Mouse (Mus musculus): ENCODE measurements around the gene Gdpd5. TPM values are rescaled to one million over a fixed set of nuclear protein-coding genes. Genes with fewer than 3 reads are reported as not detected.

Gdpd5 gene
- polyA plus RNA-seq, 1 experiment from 2014 or later, result 8.5 TPM

DNA sequence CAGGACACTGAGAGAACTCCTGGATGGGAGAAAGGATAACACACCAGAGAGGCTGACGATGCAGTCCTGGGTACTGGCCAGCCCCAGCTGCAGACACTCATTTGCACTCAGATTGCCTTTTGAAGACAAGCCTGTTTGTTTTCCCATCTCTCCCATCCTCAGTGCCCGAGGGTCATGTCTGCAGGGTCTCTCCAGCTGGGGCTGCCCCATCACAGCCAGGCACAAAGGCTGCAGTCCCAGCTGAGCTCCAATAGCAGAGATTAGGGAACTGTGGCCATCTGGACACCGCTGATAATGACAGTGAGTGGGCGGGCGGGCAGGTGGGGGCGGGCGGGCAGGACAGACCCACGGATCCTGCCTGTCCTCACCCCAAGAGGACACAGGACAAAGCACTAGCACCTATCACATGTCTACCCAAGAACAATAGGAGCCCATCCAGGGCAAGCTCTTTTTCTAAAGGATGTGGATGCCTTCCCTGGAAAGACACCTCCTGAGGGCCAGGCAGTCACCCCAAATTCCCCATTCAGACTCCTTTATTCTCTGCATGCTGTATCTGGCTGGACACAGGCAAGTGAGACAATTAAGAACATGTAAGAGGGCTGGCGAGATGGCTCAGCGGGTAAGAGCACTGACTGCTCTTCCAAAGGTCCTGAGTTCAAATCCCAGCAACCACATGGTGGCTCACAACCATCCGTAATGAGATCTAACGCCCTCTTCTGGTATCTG, 93.8 kb downstream of the Gdpd5 start:
- peaks cover 30% of the 10 kb centered on the region for H3K36me3 ChIP-seq (ENCODE audit: control insufficient read depth, insufficient read depth, low read length)
- H3K9ac ChIP-seq (ENCODE audit: low read length), result no peak overlapping the region
- H3K4me2 ChIP-seq (ENCODE audit: low read depth, severe bottlenecking), result no peak overlapping the region
- no peaks in the 10 kb centered on the region for H3K27me3 ChIP-seq (ENCODE audit: control insufficient read depth, insufficient read depth, low read length)
- H3K4me3 ChIP-seq (ENCODE audit: low read depth, low read length), result no peak overlapping the region
- no peaks in the 10 kb centered on the region for H3K9me3 ChIP-seq (ENCODE audit: control insufficient read depth, low read length)
- H3K27ac ChIP-seq (replicated peaks; ENCODE audit: low read depth, low read length), result no peak overlapping the region
- DNase-seq (ENCODE audit: low spot score) (no peak), ATAC-seq (ENCODE audit: insufficient number of reproducible peaks, low FRiP score, low TSS enrichment, low read depth) (no peak)
- WGBS, result 76% methylated on average over 12 of the region's 12 CpGs
- H3K4me1 ChIP-seq (ENCODE audit: control insufficient read depth, insufficient read depth, low read length), result no peaks in the 10 kb centered on the region

DNA sequence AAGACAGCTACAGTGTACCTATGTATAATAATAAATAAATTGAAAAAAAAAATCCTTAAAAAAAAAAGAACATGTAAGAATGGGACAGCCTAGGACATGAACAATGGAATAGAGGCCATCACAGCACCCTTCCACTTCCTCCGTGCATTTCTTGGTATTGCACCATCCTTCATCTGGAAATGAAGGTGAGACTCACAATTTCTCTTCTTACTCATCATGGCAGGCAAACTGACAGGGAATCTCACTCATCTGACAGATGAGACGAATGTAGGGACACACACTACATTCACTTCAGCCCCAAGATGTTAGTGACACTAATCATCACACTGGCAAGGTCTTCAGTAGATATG, 94.3 kb downstream of the Gdpd5 start:
- Histone ChIP-seq H3K4me2 (ENCODE audit: low read depth, severe bottlenecking) (no peak overlapping the region), H3K4me3 (ENCODE audit: low read depth, low read length) (no peak overlapping the region), H3K4me1 (ENCODE audit: control insufficient read depth, insufficient read depth, low read length) (no peaks in the 10 kb centered on the region), H3K36me3 (ENCODE audit: control insufficient read depth, insufficient read depth, low read length) (peaks cover 34% of the 10 kb centered on the region), H3K27me3 (ENCODE audit: control insufficient read depth, insufficient read depth, low read length) (no peaks in the 10 kb centered on the region), H3K9me3 (ENCODE audit: control insufficient read depth, low read length) (no peaks in the 10 kb centered on the region), H3K9ac (ENCODE audit: low read length) (no peak overlapping the region), H3K27ac (replicated peaks; ENCODE audit: low read depth, low read length) (no peak overlapping the region)
- DNase-seq (ENCODE audit: low spot score) (no peak), ATAC-seq (ENCODE audit: insufficient number of reproducible peaks, low FRiP score, low TSS enrichment, low read depth) (no peak)
- WGBS, result 92% methylated on average over 2 of the region's 2 CpGs

DNA sequence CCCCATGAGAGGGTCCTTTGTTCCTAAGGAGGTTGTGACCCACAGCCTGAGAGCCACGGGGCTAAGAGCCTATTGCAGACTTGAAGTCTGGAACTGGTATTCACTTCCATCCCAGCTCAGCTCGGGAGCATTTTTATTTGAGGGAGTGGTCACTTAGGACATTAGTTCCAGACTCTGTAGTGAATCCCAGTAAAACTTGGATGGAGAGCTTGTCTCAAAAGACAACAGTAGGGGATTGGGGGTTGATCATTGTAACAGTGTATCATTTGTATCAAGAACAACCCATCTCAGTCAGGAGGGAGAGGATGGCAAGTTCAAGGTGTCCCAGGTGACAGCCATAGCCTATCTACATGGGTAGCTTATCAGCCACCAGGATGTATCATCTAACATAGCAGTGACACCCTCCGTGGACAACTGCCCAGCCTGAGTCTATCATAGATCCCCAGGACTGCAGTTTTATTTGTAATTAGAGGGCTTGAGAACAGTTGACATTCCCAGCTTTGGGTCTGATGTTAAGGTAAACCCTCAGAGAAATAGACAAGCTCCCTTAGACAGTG, 95.4 kb downstream of the Gdpd5 start:
- H3K4me3 ChIP-seq (ENCODE audit: low read depth, low read length), result no peak overlapping the region
- H3K27me3 ChIP-seq (ENCODE audit: control insufficient read depth, insufficient read depth, low read length), result no peaks in the 10 kb centered on the region
- DNase-seq (ENCODE audit: low spot score), result no peak
- WGBS, result 47% methylated on average over 3 of the region's 3 CpGs
- peaks cover 38% of the 10 kb centered on the region for H3K36me3 ChIP-seq (ENCODE audit: control insufficient read depth, insufficient read depth, low read length)
- H3K27ac ChIP-seq (replicated peaks; ENCODE audit: low read depth, low read length), result no peak overlapping the region
- no peak for ATAC-seq (ENCODE audit: insufficient number of reproducible peaks, low FRiP score, low TSS enrichment, low read depth)
- H3K9me3 ChIP-seq (ENCODE audit: control insufficient read depth, low read length), result no peaks in the 10 kb centered on the region
- peaks cover 3% of the 10 kb centered on the region; the same call in 1 of the 2 replicates for H3K4me1 ChIP-seq (ENCODE audit: control insufficient read depth, insufficient read depth, low read length)
- no peak overlapping the region for H3K4me2 ChIP-seq (ENCODE audit: low read depth, severe bottlenecking)
- no peak overlapping the region for H3K9ac ChIP-seq (ENCODE audit: low read length)

DNA sequence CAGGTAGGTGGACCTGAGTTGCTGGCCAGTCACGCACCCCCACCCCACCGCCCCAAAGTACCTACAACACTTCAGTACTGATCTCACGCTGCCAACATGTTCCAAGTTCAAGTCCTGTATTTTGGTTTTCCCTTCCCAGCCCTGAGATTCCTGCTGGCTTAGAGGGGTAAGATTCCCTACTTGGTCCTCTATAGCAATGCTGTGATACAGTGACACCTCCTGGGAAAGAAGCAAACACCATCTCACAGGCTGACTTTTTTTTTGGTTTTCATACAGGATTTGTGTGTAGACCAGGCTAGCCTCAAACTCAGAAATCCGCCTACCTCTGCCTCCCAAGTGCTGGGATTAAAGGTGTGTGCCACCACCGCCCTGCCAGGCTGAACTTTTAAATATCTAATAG, 96.0 kb downstream of the Gdpd5 start:
- ATAC-seq (ENCODE audit: insufficient number of reproducible peaks, low FRiP score, low TSS enrichment, low read depth) (no peak), DNase-seq (ENCODE audit: low spot score) (no peak)
- no peaks in the 10 kb centered on the region for H3K9me3 ChIP-seq (ENCODE audit: control insufficient read depth, low read length)
- no peak overlapping the region for H3K9ac ChIP-seq (ENCODE audit: low read length)
- no peak overlapping the region for H3K4me2 ChIP-seq (ENCODE audit: low read depth, severe bottlenecking)
- H3K4me3 ChIP-seq (ENCODE audit: low read depth, low read length), result no peak overlapping the region
- H3K27me3 ChIP-seq (ENCODE audit: control insufficient read depth, insufficient read depth, low read length), result no peaks in the 10 kb centered on the region
- no peak overlapping the region for H3K27ac ChIP-seq (replicated peaks; ENCODE audit: low read depth, low read length)
- peaks cover 38% of the 10 kb centered on the region for H3K36me3 ChIP-seq (ENCODE audit: control insufficient read depth, insufficient read depth, low read length)
- peaks cover 9% of the 10 kb centered on the region; the same call in 1 of the 2 replicates for H3K4me1 ChIP-seq (ENCODE audit: control insufficient read depth, insufficient read depth, low read length)
- 88% methylated on average over 5 of the region's 5 CpGs for WGBS

DNA sequence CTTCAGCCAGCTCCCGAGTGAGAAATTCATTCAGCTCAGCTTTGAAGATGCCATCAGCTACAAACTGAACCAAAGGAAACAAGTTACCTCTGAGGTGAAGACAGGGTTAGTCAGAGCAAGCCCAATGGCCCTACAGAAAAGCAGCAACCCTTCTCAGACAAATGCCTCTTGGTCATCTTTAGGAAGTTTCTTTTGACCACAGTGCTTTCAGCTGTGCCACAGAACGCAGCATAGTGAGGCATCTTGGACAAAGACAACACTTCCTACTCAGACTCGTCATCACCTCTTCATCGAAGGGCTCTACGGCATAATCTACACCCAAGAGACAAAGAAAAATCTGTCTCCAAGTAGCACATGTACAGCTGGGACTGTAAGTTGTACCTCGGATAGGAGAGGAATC, 101.4 kb downstream of the Gdpd5 start:
- WGBS, result 5% methylated on average over 6 of the region's 6 CpGs
- Histone ChIP-seq H3K4me2 (ENCODE audit: low read depth, severe bottlenecking) (peak overlapping the region; percentile 89), H3K36me3 (ENCODE audit: control insufficient read depth, insufficient read depth, low read length) (peaks cover 30% of the 10 kb centered on the region), H3K4me3 (ENCODE audit: low read depth, low read length) (peak overlapping the region; percentile 86), H3K9me3 (ENCODE audit: control insufficient read depth, low read length) (no peaks in the 10 kb centered on the region), H3K27me3 (ENCODE audit: control insufficient read depth, insufficient read depth, low read length) (no peaks in the 10 kb centered on the region), H3K4me1 (ENCODE audit: control insufficient read depth, insufficient read depth, low read length) (peaks cover 13% of the 10 kb centered on the region), H3K9ac (ENCODE audit: low read length) (peak overlapping the region; percentile 96), H3K27ac (replicated peaks; ENCODE audit: low read depth, low read length) (no peak overlapping the region)
- ATAC-seq (ENCODE audit: insufficient number of reproducible peaks, low FRiP score, low TSS enrichment, low read depth) (no peak), DNase-seq (ENCODE audit: low spot score) (no peak)

DNA sequence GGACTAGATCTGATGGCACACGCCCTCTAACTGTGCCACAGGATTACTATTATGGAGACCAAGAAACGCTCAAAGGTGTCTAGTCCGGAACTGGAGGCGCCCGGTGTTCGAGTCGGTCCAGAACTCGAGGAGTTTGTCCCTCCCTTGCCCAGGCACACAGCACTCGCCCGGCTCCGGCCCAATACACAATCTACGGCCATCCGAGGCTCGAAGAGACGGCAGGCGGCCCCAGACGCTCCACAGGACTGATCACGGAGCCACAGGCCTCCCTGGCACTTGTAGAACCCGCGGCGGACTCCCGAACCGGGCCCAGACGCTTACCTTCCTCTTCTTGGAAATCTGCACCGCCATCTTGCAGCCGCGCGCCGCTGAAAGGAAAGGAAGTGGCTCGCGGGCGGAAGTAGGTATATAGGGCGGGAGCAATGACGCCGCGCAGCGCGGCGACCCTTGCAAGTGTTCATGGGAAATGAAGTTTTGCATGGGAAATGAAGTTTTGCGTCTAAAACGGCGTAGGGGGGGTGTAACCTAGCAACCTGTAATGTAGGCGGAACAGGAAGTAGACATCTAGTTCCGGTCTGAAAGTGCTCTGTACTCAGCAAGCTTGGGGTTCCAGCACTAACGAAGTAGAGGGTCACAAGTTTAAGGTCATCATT, 102.2 kb downstream of the Gdpd5 start, which contains the start of gene Rps3:
TSS of gene Rps3 (minus strand) at position 468 of the 653 bp plus-strand sequence.
- Histone ChIP-seq H3K27ac (replicated peaks; ENCODE audit: low read depth, low read length) (peak within 1 kb of the TSS; percentile 68), H3K9ac (ENCODE audit: low read length) (peak within 1 kb of the TSS; percentile 96), H3K36me3 (ENCODE audit: control insufficient read depth, insufficient read depth, low read length) (peaks cover 27% of the 10 kb centered on the region), H3K4me2 (ENCODE audit: low read depth, severe bottlenecking) (peak within 1 kb of the TSS; percentile 89), H3K27me3 (ENCODE audit: control insufficient read depth, insufficient read depth, low read length) (no peaks in the 10 kb centered on the region), H3K4me1 (ENCODE audit: control insufficient read depth, insufficient read depth, low read length) (peaks cover 13% of the 10 kb centered on the region), H3K9me3 (ENCODE audit: control insufficient read depth, low read length) (no peaks in the 10 kb centered on the region), H3K4me3 (ENCODE audit: low read depth, low read length) (peak within 1 kb of the TSS; percentile 86)
- ATAC-seq (ENCODE audit: insufficient number of reproducible peaks, low FRiP score, low TSS enrichment, low read depth) (peak; percentile 88), DNase-seq (ENCODE audit: low spot score) (peak; percentile 95)
- under 1% methylated on average over 45 of the region's 45 CpGs for WGBS

DNA sequence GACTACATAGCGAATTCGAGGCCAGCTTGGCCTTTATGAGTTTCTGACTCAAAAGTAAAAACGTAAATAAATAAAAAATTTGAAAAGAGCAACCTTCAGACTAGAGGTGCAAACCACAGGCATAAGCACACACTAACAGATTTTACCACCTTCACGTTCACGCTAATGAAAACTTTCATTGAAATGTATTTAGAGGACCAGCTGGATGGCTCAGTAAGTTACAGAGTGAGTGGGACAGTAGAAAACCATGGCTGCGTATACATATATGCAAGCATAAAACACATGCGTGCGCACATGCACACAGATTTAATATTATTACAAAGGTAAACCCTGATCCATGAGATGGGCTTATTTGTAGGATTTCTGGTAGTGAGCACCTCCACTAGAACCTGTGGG, 102.7 kb downstream of the Gdpd5 start:
- Histone ChIP-seq H3K9me3 (ENCODE audit: control insufficient read depth, low read length) (no peaks in the 10 kb centered on the region), H3K27ac (replicated peaks; ENCODE audit: low read depth, low read length) (no peak overlapping the region), H3K27me3 (ENCODE audit: control insufficient read depth, insufficient read depth, low read length) (no peaks in the 10 kb centered on the region), H3K9ac (ENCODE audit: low read length) (no peak overlapping the region), H3K4me1 (ENCODE audit: control insufficient read depth, insufficient read depth, low read length) (peaks cover 13% of the 10 kb centered on the region), H3K36me3 (ENCODE audit: control insufficient read depth, insufficient read depth, low read length) (peaks cover 23% of the 10 kb centered on the region), H3K4me3 (ENCODE audit: low read depth, low read length) (no peak overlapping the region; the same call in 1 of the 2 replicates), H3K4me2 (ENCODE audit: low read depth, severe bottlenecking) (peak overlapping the region; percentile 10; the same call in 1 of the 2 replicates)
- WGBS, result 47% methylated on average over 8 of the region's 8 CpGs
- ATAC-seq (ENCODE audit: insufficient number of reproducible peaks, low FRiP score, low TSS enrichment, low read depth) (peak; percentile 19; the same call in 1 of the 2 replicates), DNase-seq (ENCODE audit: low spot score) (no peak)

DNA sequence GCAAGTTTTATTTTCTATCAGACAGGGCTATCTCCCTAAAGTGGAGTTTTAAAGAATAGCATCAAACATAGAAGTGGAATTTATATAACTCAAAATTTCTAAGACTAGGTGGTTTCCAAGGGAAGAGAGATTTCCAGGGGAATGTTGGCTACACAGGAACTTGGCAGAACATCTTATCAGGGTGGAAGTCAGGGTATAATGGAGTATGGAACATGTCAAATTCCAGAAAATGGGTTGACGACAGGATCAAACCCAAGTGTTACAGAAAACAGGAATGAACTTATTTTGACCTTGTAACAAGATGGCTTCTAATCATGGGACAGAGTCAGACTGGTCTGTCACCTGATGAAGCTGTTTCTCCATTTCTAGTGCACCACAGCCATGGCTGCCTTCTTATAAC, 103.5 kb downstream of the Gdpd5 start:
- 94% methylated on average over 1 of the region's 1 CpGs for WGBS

More for the DNA sequence above, 103.5 kb downstream of the Gdpd5 start:
- no peak for DNase-seq (ENCODE audit: low spot score)
- H3K4me1 ChIP-seq (ENCODE audit: control insufficient read depth, insufficient read depth, low read length), result peaks cover 13% of the 10 kb centered on the region
- no peak overlapping the region for H3K4me2 ChIP-seq (ENCODE audit: low read depth, severe bottlenecking)
- H3K36me3 ChIP-seq (ENCODE audit: control insufficient read depth, insufficient read depth, low read length), result peaks cover 15% of the 10 kb centered on the region
- ATAC-seq (ENCODE audit: insufficient number of reproducible peaks, low FRiP score, low TSS enrichment, low read depth), result no peak
- no peaks in the 10 kb centered on the region for H3K27me3 ChIP-seq (ENCODE audit: control insufficient read depth, insufficient read depth, low read length)
- no peak overlapping the region for H3K9ac ChIP-seq (ENCODE audit: low read length)
- no peaks in the 10 kb centered on the region for H3K9me3 ChIP-seq (ENCODE audit: control insufficient read depth, low read length)
- no peak overlapping the region for H3K27ac ChIP-seq (replicated peaks; ENCODE audit: low read depth, low read length)
- no peak overlapping the region for H3K4me3 ChIP-seq (ENCODE audit: low read depth, low read length)

All from limb, embryonic 11.5 days (tissue).